Mouse (Mus musculus) lung, postnatal 0 days (tissue): Measurements from ENCODE around the gene Arl16. TPM values are rescaled to one million over a fixed set of nuclear protein-coding genes. Genes with fewer than 3 reads are reported as not detected.

ENCODE experiments used
- ATAC-seq: fragments of 200-750 bp; cut with Nextera tagmentation; 2 replicates; pipeline ENCODE4 v1.8.0; 2017; ENCODE audit warnings: moderate library complexity
- DNase-seq: peaks from one replicate; pipeline ENCODE4 v3.0.0-alpha.2; 2016; ENCODE audit warnings: low spot score
- H3K27ac ChIP-seq: fragments of 300-500 bp; sonication (generic); 2 replicates; pipeline ENCODE4 v1.5.1; 2014; ENCODE audit warnings: antibody characterized with exemption, mild to moderate bottlenecking, low read length, mixed read lengths
- H3K27me3 ChIP-seq: fragments of 300-500 bp; sonication (generic); replicated peaks from 2 replicates; pipeline ENCODE4 v1.6.1; 2014; ENCODE audit warnings: low read length, mixed read lengths; ENCODE audit not compliant: insufficient read depth
- H3K36me3 ChIP-seq: fragments of 300-500 bp; sonication (generic); 2 replicates; pipeline ENCODE4 v1.6.1; 2014; ENCODE audit warnings: low read length, mixed read lengths; ENCODE audit not compliant: insufficient read depth
- H3K4me1 ChIP-seq: fragments of 300-500 bp; sonication (generic); 2 replicates; pipeline ENCODE4 v1.6.1; 2014; ENCODE audit warnings: antibody characterized with exemption, low read depth, low read length, mixed read lengths; ENCODE audit not compliant: insufficient read depth
- H3K4me2 ChIP-seq: fragments of 300-500 bp; sonication (generic); replicated peaks from 2 replicates; pipeline ENCODE4 v1.6.1; 2014; ENCODE audit warnings: low read depth, mild to moderate bottlenecking, low read length, moderate library complexity, mixed read lengths
- H3K4me3 ChIP-seq: fragments of 300-500 bp; sonication (generic); 2 replicates; pipeline ENCODE4 v1.5.1; 2014; ENCODE audit warnings: low read depth, low read length
- H3K9ac ChIP-seq: fragments of 300-500 bp; sonication (generic); replicated peaks from 2 replicates; pipeline ENCODE4 v1.6.1; 2014; ENCODE audit warnings: low read depth, mild to moderate bottlenecking
- H3K9me3 ChIP-seq: fragments of 300-500 bp; sonication (generic); 2 replicates; pipeline ENCODE4 v1.6.1; 2016; ENCODE audit warnings: low read length, mixed read lengths
- CTCF ChIP-seq: IDR thresholded peaks from 2 replicates; pipeline ENCODE4 v1.5.1; 2016; ENCODE audit warnings: antibody characterized with exemption, mild to moderate bottlenecking
- EP300 ChIP-seq: IDR thresholded peaks from 2 replicates; pipeline ENCODE4 v1.6.1; 2016; ENCODE audit warnings: antibody characterized with exemption, mild to moderate bottlenecking, control low read depth
- WGBS: fragments of 180-500 bp; shearing (Covaris S2); extraction: QIAGEN DNeasy Blood & Tissue Kit; methylation state at CpG from one replicate; pipeline ENCODE4 v1.1.7; 2014; 5-methylcytosine and 5-hydroxymethylcytosine counted together
- polyA plus RNA-seq: library from polyadenylated mRNA; unstranded; fragments of >200 nt; fragmentation: Nextera tagmentation; extraction: Ambion mirVana; gene quantifications from 2 replicates; pipeline ENCODE4 v1.2.1, GENCODE M21; 2015

Gene Arl16
- polyA plus RNA-seq, 1 experiment from 2014 or later: 33.4 TPM

- Histone ChIP-seq H3K27ac (no peak overlapping the region), H3K36me3 (peaks cover 31% of the 10 kb centered on the region), H3K27me3 (no peaks in the 10 kb centered on the region), H3K4me2 (peak overlapping the region; percentile 88), H3K9ac (peak overlapping the region; percentile 74), H3K4me1 (0 out of 2 replicates have a peak, but pooled peaks cover 8% of the 10 kb centered on the region), H3K4me3 (peak overlapping the region; percentile 82), H3K9me3 (no peaks in the 10 kb centered on the region)
- no peak for ATAC-seq
- TF ChIP-seq CTCF: no peak
- TF ChIP-seq EP300: no peak
- no peak for DNase-seq
- 1% methylated on average over 32 of the region's 33 CpGs for WGBS
These were observed 307 bp upstream of the Arl16 start for GRCm38 (mm10) chr11:120467736-120468092.

- TF ChIP-seq CTCF: no peak
- no peak for TF ChIP-seq EP300
- Histone ChIP-seq H3K27ac (no peak overlapping the region), H3K9me3 (no peaks in the 10 kb centered on the region), H3K9ac (no peak overlapping the region), H3K4me3 (no peak overlapping the region), H3K36me3 (peaks cover 9% of the 10 kb centered on the region), H3K27me3 (no peaks in the 10 kb centered on the region), H3K4me1 (0 out of 2 replicates have a peak, but pooled peaks cover 8% of the 10 kb centered on the region), H3K4me2 (no peak overlapping the region)
- 78% methylated on average over 4 of the region's 4 CpGs for WGBS
- DNase-seq (no peak), ATAC-seq (no peak)
These were observed 1.9 kb downstream of the Arl16 start for GRCm38 (mm10) chr11:120465521-120465920.

DNA sequence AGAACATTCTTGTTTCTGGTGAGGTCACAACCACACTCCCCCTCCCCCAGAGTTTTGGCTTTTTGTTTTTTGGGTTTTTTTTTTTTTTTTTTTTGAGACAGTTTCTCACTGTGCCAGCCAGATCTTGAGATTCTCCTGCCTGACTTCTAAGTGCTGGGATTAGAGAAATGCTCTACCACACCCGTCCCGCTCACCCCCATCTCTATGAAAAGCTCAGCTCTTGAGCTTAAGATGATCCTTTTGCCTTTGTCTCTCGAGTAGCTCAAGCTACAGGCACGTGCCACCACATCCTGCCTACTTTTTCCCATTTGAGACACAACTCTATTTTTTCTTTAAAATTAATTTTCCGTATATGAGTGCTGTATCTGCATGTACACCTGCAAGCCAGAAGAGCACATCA is 3.0 kb downstream of the Arl16 start:
- Histone ChIP-seq H3K4me1 (0 out of 2 replicates have a peak, but pooled peaks cover 8% of the 10 kb centered on the region), H3K9me3 (no peaks in the 10 kb centered on the region), H3K27me3 (no peaks in the 10 kb centered on the region), H3K27ac (no peak overlapping the region), H3K4me2 (no peak overlapping the region), H3K36me3 (peaks cover 4% of the 10 kb centered on the region; the same call in 1 of the 2 replicates), H3K4me3 (no peak overlapping the region), H3K9ac (no peak overlapping the region)
- ATAC-seq (no peak), DNase-seq (no peak)
- TF ChIP-seq EP300: no peak
- TF ChIP-seq CTCF: no peak
- WGBS: 89% methylated on average over 5 of the region's 5 CpGs

- 78% methylated on average over 2 of the region's 2 CpGs for WGBS
- Histone ChIP-seq H3K4me2 (no peak overlapping the region), H3K36me3 (peaks cover 4% of the 10 kb centered on the region; the same call in 1 of the 2 replicates), H3K27ac (no peak overlapping the region), H3K9ac (no peak overlapping the region), H3K27me3 (no peaks in the 10 kb centered on the region), H3K4me1 (peaks cover 11% of the 10 kb centered on the region; the same call in 1 of the 2 replicates), H3K9me3 (no peaks in the 10 kb centered on the region), H3K4me3 (no peak overlapping the region)
- no peak for TF ChIP-seq EP300
- no peak for TF ChIP-seq CTCF
- ATAC-seq (no peak), DNase-seq (no peak)
These were observed 3.9 kb downstream of the Arl16 start for GRCm38 (mm10) chr11:120463536-120463935.

- no peaks in the 10 kb centered on the region for H3K27me3 ChIP-seq
- H3K27ac ChIP-seq: no peak overlapping the region; the same call in 1 of the 2 replicates
- peaks cover 3% of the 10 kb centered on the region; the same call in 1 of the 2 replicates for H3K36me3 ChIP-seq
- ATAC-seq: no peak
- peak overlapping the region; percentile 84 for H3K9ac ChIP-seq
- no peaks in the 10 kb centered on the region for H3K9me3 ChIP-seq
- H3K4me2 ChIP-seq: peak overlapping the region; percentile 89
- TF ChIP-seq EP300 (no peak), CTCF (peak; percentile 51)
- H3K4me1 ChIP-seq: peaks cover 5% of the 10 kb centered on the region; the same call in 1 of the 2 replicates
- 59% methylated on average over 6 of the region's 6 CpGs for WGBS
- peak overlapping the region; percentile 88 for H3K4me3 ChIP-seq
- peak; percentile 17 for DNase-seq
These were observed 8.4 kb downstream of the Arl16 start for GRCm38 (mm10) chr11:120458847-120459597.

GRCm38 (mm10) chr11:120457772-120458751 is 9.3 kb downstream of the Arl16 start, which contains the start of the genes Oxld1 and Ccdc137:
TSS of gene Oxld1 (minus strand) at chr11:120458068.
TSS of gene Ccdc137 (plus strand) at chr11:120458115.
- H3K27ac ChIP-seq: peak within 1 kb of the TSS; percentile 77
- DNase-seq: peak; percentile 94
- peak within 1 kb of the TSS; percentile 89 for H3K4me2 ChIP-seq
- 4% methylated on average over 62 of the region's 62 CpGs for WGBS
- ATAC-seq: peak; percentile 96
- H3K36me3 ChIP-seq: peaks cover 3% of the 10 kb centered on the region; the same call in 1 of the 2 replicates
- H3K9me3 ChIP-seq: no peaks in the 10 kb centered on the region
- no peak for TF ChIP-seq CTCF
- no peak for TF ChIP-seq EP300
- H3K4me3 ChIP-seq: peak within 1 kb of the TSS; percentile 88
- H3K9ac ChIP-seq: peak within 1 kb of the TSS; percentile 84
- peaks cover 5% of the 10 kb centered on the region; the same call in 1 of the 2 replicates for H3K4me1 ChIP-seq
- no peaks in the 10 kb centered on the region for H3K27me3 ChIP-seq
